20 mouse cellular contexts compared by ENCODE assay signal in the genomic region with DNA sequence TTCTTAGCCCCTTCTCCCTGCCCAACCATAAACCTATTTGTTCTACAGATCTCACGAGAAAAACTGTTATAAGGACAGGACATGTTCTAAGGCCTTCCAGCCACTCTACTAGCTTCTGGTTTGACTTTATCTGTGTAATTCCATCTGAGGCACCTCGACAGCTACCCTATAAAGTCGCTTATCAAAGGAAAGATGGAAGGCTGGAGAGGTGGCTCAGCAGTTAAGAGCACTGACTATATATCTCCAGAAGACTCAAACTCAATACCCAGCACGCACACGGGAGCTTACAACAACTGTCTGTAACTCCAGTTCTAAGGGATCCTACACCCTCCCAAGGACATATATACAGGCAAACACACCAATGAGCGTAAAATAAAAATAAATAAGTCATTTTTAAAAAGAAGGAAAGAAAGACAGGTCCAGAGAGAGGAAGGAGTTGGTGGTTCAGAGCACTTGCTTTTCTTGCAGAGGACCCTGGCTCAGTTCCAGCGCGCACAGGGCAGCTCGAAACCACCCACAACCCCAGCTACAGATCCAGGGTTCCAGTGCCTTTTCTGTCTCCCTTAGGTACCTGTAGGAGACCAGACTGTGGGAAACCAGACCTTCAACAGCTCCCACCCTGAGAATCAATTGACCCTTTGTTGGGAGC. TPM values are rescaled to one million over a fixed set of nuclear protein-coding genes. Genes with fewer than 3 reads are reported as not detected.
DNase-seq lines count a peak whose midpoint lies in the region; ATAC-seq and TF ChIP-seq lines count a peak whose summit lies in the region.
"Had no signal": no experiment of that assay in that cellular context is flagged by ENCODE, and none has a peak within 500 bp of the region (broad histone marks: within the 10 kb centered on the region; RNA-seq: fewer than 3 reads in every experiment).

No protein-coding gene starts in this region.

- ATAC-seq in liver, embryonic 11.5 days (replicated peaks; ENCODE audit: low FRiP score), result no peak
- ATAC-seq in liver, embryonic 15.5 days (ENCODE audit: insufficient read depth), result peak; percentile 34
- ATAC-seq: forebrain, embryonic 13.5 days; forebrain, postnatal 0 days had no signal

- peak overlapping the region; percentile 20; the same call in 1 of the 2 replicates for H3K9ac ChIP-seq in liver, embryonic 11.5 days (ENCODE audit: low read depth, low read length)
- no peak overlapping the region for H3K9ac ChIP-seq in liver, embryonic 15.5 days
- H3K9ac ChIP-seq: forebrain, embryonic 13.5 days; forebrain, postnatal 0 days; heart, embryonic 13.5 days; hindbrain, embryonic 15.5 days had no signal

- peaks cover 35% of the 10 kb centered on the region for H3K4me1 ChIP-seq in thymus, adult 2 months (replicated peaks; ENCODE audit: control insufficient read depth, insufficient read depth, low read length)
- peaks cover 39% of the 10 kb centered on the region for H3K4me1 ChIP-seq in liver, embryonic 11.5 days (replicated peaks; ENCODE audit: control insufficient read depth, insufficient read depth, low read length)
- peaks cover 75% of the 10 kb centered on the region for H3K4me1 ChIP-seq in liver, embryonic 15.5 days (replicated peaks)

- peak overlapping the region; percentile 29 for H3K4me2 ChIP-seq in liver, embryonic 11.5 days
- H3K4me2 ChIP-seq in liver, embryonic 15.5 days, result peak overlapping the region; percentile 42
- H3K4me2 ChIP-seq: forebrain, embryonic 13.5 days; heart, embryonic 13.5 days; hindbrain, embryonic 15.5 days had no signal

- no peak for TF ChIP-seq CTCF in thymus, adult 2 months (IDR thresholded peaks at IDR 0.05; ENCODE audit: borderline replicate concordance, control insufficient read depth, extremely low read depth, insufficient read depth, low read length, poor library complexity)

- no peaks in the 10 kb centered on the region for H3K9me3 ChIP-seq in liver, embryonic 11.5 days (ENCODE audit: control insufficient read depth, low read length)
- no peaks in the 10 kb centered on the region for H3K9me3 ChIP-seq in liver, embryonic 15.5 days (replicated peaks)
- H3K9me3 ChIP-seq: forebrain, embryonic 13.5 days; hindbrain, embryonic 15.5 days had no signal

- TF ChIP-seq POLR2A in thymus, adult 2 months (IDR thresholded peaks at IDR 0.05; ENCODE audit: control insufficient read depth, extremely low read depth, insufficient read depth, low read length, poor library complexity), result no peak

- peak overlapping the region; percentile 69 for H3K27ac ChIP-seq in thymus, adult 2 months (ENCODE audit: control insufficient read depth, insufficient read depth, low read length)
- peak overlapping the region; percentile 62 for H3K27ac ChIP-seq in liver, embryonic 11.5 days (ENCODE audit: low read depth, low read length)
- peak overlapping the region; percentile 74 for H3K27ac ChIP-seq in liver, embryonic 15.5 days (replicated peaks)
- H3K27ac ChIP-seq: embryonic facial prominence, embryonic 10.5 days; forebrain, embryonic 13.5 days; gastrocnemius, adult 2 months; heart, embryonic 13.5 days; hindbrain, embryonic 15.5 days had no signal

- DNase-seq in thymus, adult 2 months, result no peak
- DNase-seq in thymus, postnatal 36 days, result no peak
- DNase-seq in liver, embryonic 11.5 days (ENCODE audit: low spot score), result no peak
- DNase-seq in yolk sac, embryonic 10.5 days (ENCODE audit: low spot score), result no peak
- DNase-seq in urinary bladder, adult 18-20 months (ENCODE audit: low spot score in 2 of 2), result no peak
- DNase-seq in frontal cortex, adult 2 months (ENCODE audit: extremely low spot score in 1 of 2, low spot score in 1 of 2), result no peak
- DNase-seq: adrenal gland, postnatal 14 days; cerebellum, adult 18-20 months; cerebellum, adult 9-11 months; cerebellum, postnatal 36 days; forebrain, postnatal 0 days; gastrocnemius, adult 2 months; gastrocnemius, postnatal 25 days; heart, postnatal 36 days had no signal

- H3K36me3 ChIP-seq in thymus, adult 2 months (ENCODE audit: control insufficient read depth, insufficient read depth, low read length), result no peaks in the 10 kb centered on the region
- no peaks in the 10 kb centered on the region for H3K36me3 ChIP-seq in liver, embryonic 11.5 days (ENCODE audit: control insufficient read depth, insufficient read depth, low read length)
- H3K36me3 ChIP-seq in liver, embryonic 15.5 days (replicated peaks), result no peaks in the 10 kb centered on the region
- H3K36me3 ChIP-seq: heart, embryonic 13.5 days; hindbrain, embryonic 15.5 days had no signal

- 91% methylated on average over 9 of the region's 9 CpGs for WGBS in thymus, adult 2 months
- WGBS in liver, embryonic 11.5 days, result 76% methylated on average over 9 of the region's 9 CpGs
- 46% methylated on average over 9 of the region's 9 CpGs for WGBS in liver, embryonic 15.5 days (ENCODE audit: insufficient replicate concordance)

- H3K4me3 ChIP-seq in thymus, adult 2 months (ENCODE audit: control insufficient read depth, insufficient read depth, low read length), result no peak overlapping the region
- no peak overlapping the region for H3K4me3 ChIP-seq in liver, embryonic 11.5 days (ENCODE audit: low read depth, low read length)
- no peak overlapping the region for H3K4me3 ChIP-seq in liver, embryonic 15.5 days (replicated peaks)
- H3K4me3 ChIP-seq: embryonic facial prominence, embryonic 10.5 days; forebrain, embryonic 13.5 days; gastrocnemius, adult 2 months; heart, embryonic 13.5 days; hindbrain, embryonic 15.5 days had no signal

- no peaks in the 10 kb centered on the region for H3K27me3 ChIP-seq in thymus, adult 2 months (ENCODE audit: control insufficient read depth, insufficient read depth, low read length)
- no peaks in the 10 kb centered on the region for H3K27me3 ChIP-seq in liver, embryonic 11.5 days (replicated peaks; ENCODE audit: control insufficient read depth, insufficient read depth, low read length)
- no peaks in the 10 kb centered on the region for H3K27me3 ChIP-seq in liver, embryonic 15.5 days
- H3K27me3 ChIP-seq: CH12.LX; forebrain, embryonic 13.5 days; heart, embryonic 13.5 days; hindbrain, embryonic 15.5 days had no signal

RNA-seq across cellular contexts. Expression of gene Chd2, which starts 57.8 kb away (rescaled TPM):
- 84.9 and 88.1 TPM in 2 replicates for polyA plus RNA-seq in thymus, adult 2 months (2012; rRNA removed)
- polyA plus RNA-seq in liver, embryonic 11.5 days (2014; fragmentation: Nextera tagmentation; extraction: Ambion mirVana), result 30.9 and 34.5 TPM in 2 replicates
- 20.1 and 22.1 TPM in 2 replicates for polyA plus RNA-seq in liver, embryonic 15.5 days (2015; fragmentation: Nextera tagmentation; extraction: Ambion mirVana)
- polyA plus RNA-seq in frontal cortex, adult 2 months (2012; rRNA removed), result 34.3 and 37.0 TPM in 2 replicates
